Mouse (Mus musculus) thymus, adult 2 months (tissue): ENCODE measurements around the gene Gm49416. TPM values are rescaled to one million over a fixed set of nuclear protein-coding genes. Genes with fewer than 3 reads are reported as not detected.
A peak's percentile ranks its signal among the peaks of the same experiment; 100 is the strongest.

Experiments used
- DNase-seq: peaks from one replicate; pipeline ENCODE4 v3.0.0; 2021
- H3K27ac ChIP-seq: fragments of 200-500 bp; 2 replicates; pipeline ENCODE4 v1.5.1; 2012; ENCODE audit warnings: low read length, control low read depth; ENCODE audit not compliant: control insufficient read depth, insufficient read depth
- H3K27me3 ChIP-seq: fragments of 200-500 bp; 2 replicates; pipeline ENCODE4 v1.6.1; 2012; ENCODE audit warnings: mild to moderate bottlenecking, low read length, moderate library complexity, mixed read lengths; ENCODE audit not compliant: control insufficient read depth, insufficient read depth
- H3K36me3 ChIP-seq: fragments of 200-500 bp; 2 replicates; pipeline ENCODE4 v1.6.1; 2012; ENCODE audit warnings: mild to moderate bottlenecking, low read length, moderate library complexity; ENCODE audit not compliant: control insufficient read depth, insufficient read depth
- H3K4me1 ChIP-seq: fragments of 200-500 bp; replicated peaks from 2 replicates; pipeline ENCODE4 v1.6.1; 2012; ENCODE audit warnings: low read length; ENCODE audit not compliant: control insufficient read depth, insufficient read depth
- H3K4me3 ChIP-seq: fragments of 200-500 bp; 2 replicates; pipeline ENCODE4 v1.5.1; 2012; ENCODE audit warnings: mild to moderate bottlenecking, low read length, control low read depth, moderate library complexity; ENCODE audit not compliant: control insufficient read depth, insufficient read depth
- CTCF ChIP-seq: fragments of 200-500 bp; IDR thresholded peaks from 2 replicates; pipeline ENCODE4 v1.5.1; 2012; ENCODE audit warnings: mild to moderate bottlenecking, control low read depth, low read length, moderate library complexity, borderline replicate concordance; ENCODE audit not compliant: control insufficient read depth, poor library complexity, insufficient read depth; ENCODE audit errors: extremely low read depth
- POLR2A ChIP-seq: fragments of 200-500 bp; IDR thresholded peaks from 2 replicates; pipeline ENCODE4 v1.6.1; 2012; ENCODE audit warnings: mild to moderate bottlenecking, low read length, control low read depth, moderate library complexity; ENCODE audit not compliant: control insufficient read depth, poor library complexity, insufficient read depth; ENCODE audit errors: extremely low read depth
- WGBS: fragments of 180-500 bp; shearing (Covaris S2); methylation state at CpG from one replicate; pipeline ENCODE4 v1.1.7; 2018; 5-methylcytosine and 5-hydroxymethylcytosine counted together
- polyA plus RNA-seq: library from polyadenylated mRNA; depleted of rRNA; stranded (reverse); fragments of >200 nt; gene quantifications from 2 replicates; pipeline ENCODE4 v1.2.3, GENCODE M21; 2012

Gm49416 gene
- polyA plus RNA-seq, 1 experiment, result not detected

GRCm38 (mm10) chr19:8920073-8920736 is 31.5 kb downstream of the Gm49416 start, which contains the start of gene B3gat3:
TSS of gene B3gat3 (plus strand) at chr19:8920374.
- DNase-seq, result peak; percentile 84
- Histone ChIP-seq H3K4me3 (peak within 1 kb of the TSS; percentile 82), H3K4me1 (peaks cover 5% of the 10 kb centered on the region; the same call in 1 of the 2 replicates), H3K36me3 (peaks cover 12% of the 10 kb centered on the region), H3K27ac (peak within 1 kb of the TSS; percentile 53), H3K27me3 (no peaks in the 10 kb centered on the region)
- WGBS, result 1% methylated on average over 49 of the region's 50 CpGs
- TF ChIP-seq CTCF, result no peak
- no peak for TF ChIP-seq POLR2A

DNA sequence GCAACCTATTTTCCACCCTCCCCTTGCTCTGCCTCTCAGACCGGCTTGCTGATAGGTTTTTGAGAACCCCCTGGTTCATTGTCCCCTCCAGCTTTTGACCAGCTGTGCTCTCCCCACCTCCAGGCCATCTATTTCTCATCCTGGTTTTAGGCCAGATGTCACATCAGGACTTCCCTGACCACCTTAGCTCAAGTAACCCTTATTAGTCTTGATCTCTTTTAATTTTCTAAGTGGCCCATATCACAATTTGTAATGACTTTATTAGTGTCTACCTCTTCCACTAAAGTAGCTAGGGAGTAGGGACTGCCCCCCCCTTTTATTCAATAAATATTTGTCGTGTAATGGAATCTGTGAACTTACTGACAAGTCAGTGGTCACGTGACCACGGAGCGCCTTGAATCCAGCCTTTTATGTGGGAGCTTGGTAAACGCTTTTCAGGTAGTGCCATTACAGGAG is 32.1 kb downstream of the Gm49416 start:
- TF ChIP-seq POLR2A, result no peak
- no peak for TF ChIP-seq CTCF
- H3K36me3 ChIP-seq, result peaks cover 5% of the 10 kb centered on the region
- H3K27me3 ChIP-seq, result no peaks in the 10 kb centered on the region
- under 1% methylated on average over 6 of the region's 6 CpGs for WGBS
- H3K4me1 ChIP-seq, result peaks cover 5% of the 10 kb centered on the region; the same call in 1 of the 2 replicates
- H3K4me3 ChIP-seq, result peak overlapping the region; percentile 82
- peak; percentile 26 for DNase-seq
- H3K27ac ChIP-seq, result peak overlapping the region; percentile 53; the same call in 1 of the 2 replicates

DNA sequence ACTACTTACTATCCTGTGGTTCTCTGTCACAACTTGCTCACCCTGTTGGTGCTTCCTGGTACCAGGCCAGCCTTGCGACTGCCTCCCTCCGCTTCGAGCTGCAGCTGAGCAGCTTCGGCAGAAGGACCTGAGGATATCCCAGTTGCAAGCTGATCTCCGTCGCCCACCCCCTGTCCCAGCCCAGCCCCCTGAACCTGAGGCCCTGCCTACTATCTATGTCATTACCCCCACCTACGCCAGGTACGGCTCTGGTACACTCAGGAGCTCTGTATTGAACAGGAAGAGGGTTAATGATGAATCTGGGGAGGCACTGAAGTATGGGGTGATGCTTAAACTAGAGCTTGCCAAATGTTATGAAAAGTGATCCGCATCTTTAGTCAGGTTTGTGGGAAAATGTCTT is 33.0 kb downstream of the Gm49416 start:
- Histone ChIP-seq H3K27ac (no peak overlapping the region), H3K4me1 (peaks cover 5% of the 10 kb centered on the region; the same call in 1 of the 2 replicates), H3K36me3 (no peaks in the 10 kb centered on the region), H3K4me3 (no peak overlapping the region), H3K27me3 (no peaks in the 10 kb centered on the region)
- 78% methylated on average over 9 of the region's 9 CpGs for WGBS
- DNase-seq, result no peak
- TF ChIP-seq CTCF (no peak), POLR2A (no peak)

DNA sequence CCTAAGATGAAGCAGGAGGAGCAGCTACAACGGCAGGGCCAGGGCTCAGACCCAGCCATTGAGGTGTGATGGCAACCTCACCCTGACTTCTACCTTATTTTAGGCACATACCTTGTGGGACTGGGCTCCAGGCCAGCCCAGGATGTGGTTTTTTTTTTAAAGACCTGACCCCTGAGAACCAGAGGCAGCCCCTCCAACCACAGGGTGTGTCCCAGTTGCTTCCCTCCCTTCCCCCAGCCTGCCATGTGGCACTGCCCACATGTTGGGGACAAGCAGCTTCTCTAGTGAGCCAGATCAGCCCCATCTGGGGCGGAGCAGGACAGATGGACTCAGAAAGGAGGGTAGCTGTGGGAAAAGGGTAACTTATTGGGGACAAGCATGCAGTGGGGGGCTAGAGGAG is 38.0 kb downstream of the Gm49416 start:
- Histone ChIP-seq H3K27me3 (no peaks in the 10 kb centered on the region), H3K36me3 (no peaks in the 10 kb centered on the region), H3K4me3 (no peak overlapping the region), H3K4me1 (peaks cover 15% of the 10 kb centered on the region), H3K27ac (no peak overlapping the region)
- no peak for DNase-seq
- TF ChIP-seq POLR2A (no peak), CTCF (no peak)
- WGBS, result 26% methylated on average over 2 of the region's 2 CpGs

DNA sequence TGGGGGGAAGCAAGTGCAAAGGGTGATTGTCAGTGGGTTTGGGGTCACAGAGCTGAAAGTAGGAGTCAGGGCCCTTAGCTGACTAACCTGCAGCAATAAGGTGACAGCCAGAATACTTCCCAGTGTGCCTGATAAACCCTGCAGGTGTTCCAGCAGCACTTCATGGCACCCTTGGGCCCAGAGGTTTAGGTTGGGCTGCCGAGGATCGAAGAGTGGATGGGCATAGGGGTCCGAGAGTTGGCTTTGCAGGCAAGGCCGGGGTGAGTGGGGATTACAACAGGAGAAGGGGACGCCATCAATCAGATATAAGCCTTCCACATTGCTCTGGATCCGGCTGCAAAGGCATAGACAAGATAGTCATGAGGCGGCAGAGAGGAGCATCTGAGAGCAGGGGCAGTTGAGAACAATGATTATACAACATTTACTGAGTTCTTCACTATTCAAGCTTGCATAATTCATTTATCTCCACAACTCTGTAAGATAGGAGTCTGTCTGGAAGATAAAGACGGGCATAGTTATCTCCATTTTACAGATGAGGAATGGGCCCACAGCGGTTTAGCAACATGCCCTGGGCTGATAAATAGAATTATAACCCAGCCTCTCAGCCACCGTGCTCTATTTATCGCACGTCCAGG is 39.3 kb downstream of the Gm49416 start:
- DNase-seq, result no peak
- Histone ChIP-seq H3K36me3 (no peaks in the 10 kb centered on the region), H3K27ac (no peak overlapping the region), H3K4me3 (no peak overlapping the region), H3K27me3 (no peaks in the 10 kb centered on the region), H3K4me1 (peaks cover 15% of the 10 kb centered on the region)
- WGBS, result 94% methylated on average over 12 of the region's 12 CpGs
- TF ChIP-seq CTCF (no peak), POLR2A (no peak)

DNA sequence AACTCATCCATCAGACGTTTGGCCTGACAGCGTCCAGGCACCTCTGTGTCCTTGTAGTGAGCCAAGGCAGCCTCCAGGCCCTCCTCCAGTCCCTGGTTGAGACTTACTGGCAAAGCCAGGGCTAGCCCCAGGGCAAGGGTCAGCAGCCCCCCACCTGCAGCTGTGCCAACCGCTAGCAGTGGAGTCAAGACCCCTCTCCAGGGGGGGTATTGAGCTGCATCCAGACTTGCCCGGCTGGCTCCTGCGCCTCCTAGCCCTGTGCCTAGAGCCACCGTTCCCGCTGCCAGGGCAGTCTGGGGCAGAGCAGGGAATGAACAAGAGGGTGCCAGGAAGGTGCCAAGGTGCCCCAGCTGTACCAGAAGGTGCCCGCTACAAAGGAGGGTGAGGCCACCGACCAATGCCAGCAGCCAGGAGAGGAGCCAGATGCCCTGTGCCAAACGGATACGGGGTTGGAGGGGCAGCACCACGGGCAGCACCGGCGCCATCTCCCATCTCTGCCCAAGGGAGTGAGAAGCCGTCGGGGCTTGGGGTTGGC is 40.0 kb downstream of the Gm49416 start:
- Histone ChIP-seq H3K27ac (no peak overlapping the region), H3K27me3 (no peaks in the 10 kb centered on the region), H3K36me3 (peaks cover 4% of the 10 kb centered on the region; the same call in 1 of the 2 replicates), H3K4me3 (peak overlapping the region; percentile 82; the same call in 1 of the 2 replicates), H3K4me1 (peaks cover 15% of the 10 kb centered on the region)
- no peak for TF ChIP-seq CTCF
- TF ChIP-seq POLR2A, result no peak; the same call in 1 of the 2 replicates
- DNase-seq, result no peak
- 66% methylated on average over 16 of the region's 16 CpGs for WGBS
